Mouse (Mus musculus): ENCODE results near the gene Dgki. TPM values are rescaled to one million over a fixed set of nuclear protein-coding genes. Genes with fewer than 3 reads are reported as not detected.

The Dgki gene
- polyA plus RNA-seq, 1 experiment from 2014 or later, result 0.81 TPM

DNA sequence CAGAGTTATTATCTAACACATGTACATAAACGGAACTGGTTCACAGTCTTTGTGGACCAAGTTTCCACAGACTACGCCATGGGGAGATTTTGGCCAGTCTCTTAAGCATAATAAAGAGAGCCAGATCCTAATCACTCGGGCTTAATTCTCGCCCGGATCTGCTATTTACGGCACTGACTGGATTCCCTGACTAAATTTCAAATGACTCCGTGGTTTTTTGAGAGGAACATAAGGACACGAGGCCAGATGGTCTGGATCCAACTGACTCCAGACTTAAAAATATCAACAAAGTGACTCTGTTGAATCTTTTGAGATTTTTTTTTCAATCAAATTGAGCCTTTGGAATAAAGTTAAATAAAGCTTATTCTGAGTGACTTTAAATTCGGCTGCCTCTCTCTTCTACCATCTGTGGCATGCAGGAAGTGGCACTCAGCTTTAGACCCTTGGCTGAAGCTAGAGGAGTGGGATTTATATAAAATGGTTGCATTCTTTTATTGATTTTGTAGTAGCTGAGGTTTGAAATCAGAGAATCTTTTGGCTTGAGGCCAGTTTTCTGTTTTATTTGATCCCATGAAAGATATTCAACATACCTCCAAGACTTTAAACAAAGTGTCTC lies 227.5 kb downstream of the Dgki start:
- Histone ChIP-seq H3K36me3 (no peaks in the 10 kb centered on the region), H3K4me1 (no peaks in the 10 kb centered on the region), H3K4me2 (no peak overlapping the region), H3K27me3 (replicated peaks) (no peaks in the 10 kb centered on the region), H3K4me3 (replicated peaks) (no peak overlapping the region), H3K27ac (peak overlapping the region; percentile 12; the same call in 1 of the 2 replicates), H3K9ac (no peak overlapping the region), H3K9me3 (no peaks in the 10 kb centered on the region)
- ATAC-seq (ENCODE audit: insufficient read depth, low FRiP score, low read depth), result peak; percentile 39; the same call in 1 of the 2 replicates
- 43% methylated on average over 9 of the region's 9 CpGs for WGBS

DNA sequence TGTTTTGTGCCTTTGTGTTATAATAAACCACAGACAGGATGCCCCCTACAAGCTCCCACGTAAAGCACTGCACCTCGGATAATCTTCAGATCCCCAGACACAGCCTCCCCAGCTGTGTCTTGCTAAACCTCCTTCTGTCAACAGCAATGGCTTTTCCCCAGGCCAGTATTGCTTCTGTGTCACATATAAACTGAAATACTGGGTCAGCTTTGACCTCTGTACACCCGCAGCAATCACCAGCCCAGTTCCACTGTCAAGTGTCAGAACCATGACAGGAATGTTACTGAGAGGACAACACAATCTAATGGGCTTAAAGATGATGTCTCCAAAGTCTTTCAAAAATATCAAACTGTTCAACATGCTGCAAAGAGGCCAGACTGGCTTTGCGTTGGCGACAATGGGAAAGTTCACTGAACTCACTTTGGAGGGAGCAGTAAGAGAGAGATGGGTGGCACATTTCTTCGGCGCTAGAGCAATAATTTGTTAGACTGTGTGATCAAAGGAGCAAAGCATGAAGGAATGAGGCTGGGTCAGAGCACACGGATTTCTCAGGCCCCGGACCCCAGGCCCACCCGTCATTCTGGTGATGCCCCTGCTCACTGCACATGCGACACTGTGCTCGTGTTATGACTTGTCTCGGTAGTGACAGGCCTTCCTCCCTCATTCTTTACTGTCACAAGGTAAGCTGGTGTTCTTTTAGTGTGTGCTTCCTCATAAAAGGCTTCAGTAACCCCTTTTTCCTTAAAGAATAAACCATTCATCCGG lies 230.0 kb downstream of the Dgki start:
- no peaks in the 10 kb centered on the region for H3K4me1 ChIP-seq
- no peak for ATAC-seq (ENCODE audit: insufficient read depth, low FRiP score, low read depth)
- 61% methylated on average over 14 of the region's 14 CpGs for WGBS

DNA sequence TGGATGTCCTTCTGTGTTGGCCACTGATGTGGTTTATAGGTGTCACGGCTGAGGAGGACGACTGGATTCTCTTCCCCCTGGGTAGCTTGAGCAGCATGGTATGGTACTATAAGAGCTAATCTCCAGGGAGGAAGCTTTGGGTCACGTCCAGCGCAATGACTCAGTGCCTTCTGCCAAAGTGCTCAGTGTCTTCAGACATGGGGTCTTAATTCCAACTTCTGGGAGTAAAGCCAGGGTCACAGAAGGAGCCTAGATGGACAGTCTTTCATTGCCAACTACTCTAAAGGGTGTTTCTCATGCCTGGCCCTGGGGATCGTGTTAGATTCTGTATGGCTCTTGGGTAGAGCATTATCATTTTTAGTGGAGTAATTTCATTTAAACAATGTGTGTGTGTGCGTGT lies 231.2 kb downstream of the Dgki start:
- 79% methylated on average over 6 of the region's 6 CpGs for WGBS
- no peaks in the 10 kb centered on the region for H3K4me1 ChIP-seq
- no peak overlapping the region for H3K4me3 ChIP-seq (replicated peaks)
- no peak overlapping the region for H3K27ac ChIP-seq
- H3K36me3 ChIP-seq, result no peaks in the 10 kb centered on the region
- no peak overlapping the region for H3K9ac ChIP-seq
- ATAC-seq (ENCODE audit: insufficient read depth, low FRiP score, low read depth), result no peak
- no peaks in the 10 kb centered on the region for H3K9me3 ChIP-seq
- no peaks in the 10 kb centered on the region for H3K27me3 ChIP-seq (replicated peaks)
- no peak overlapping the region for H3K4me2 ChIP-seq

More for the DNA sequence above, 230.0 kb downstream of the Dgki start:
- no peak overlapping the region for H3K9ac ChIP-seq
- H3K9me3 ChIP-seq, result no peaks in the 10 kb centered on the region
- no peaks in the 10 kb centered on the region for H3K27me3 ChIP-seq (replicated peaks)
- no peak overlapping the region for H3K27ac ChIP-seq
- no peak overlapping the region for H3K4me2 ChIP-seq
- H3K4me3 ChIP-seq (replicated peaks), result no peak overlapping the region
- H3K36me3 ChIP-seq, result no peaks in the 10 kb centered on the region

DNA sequence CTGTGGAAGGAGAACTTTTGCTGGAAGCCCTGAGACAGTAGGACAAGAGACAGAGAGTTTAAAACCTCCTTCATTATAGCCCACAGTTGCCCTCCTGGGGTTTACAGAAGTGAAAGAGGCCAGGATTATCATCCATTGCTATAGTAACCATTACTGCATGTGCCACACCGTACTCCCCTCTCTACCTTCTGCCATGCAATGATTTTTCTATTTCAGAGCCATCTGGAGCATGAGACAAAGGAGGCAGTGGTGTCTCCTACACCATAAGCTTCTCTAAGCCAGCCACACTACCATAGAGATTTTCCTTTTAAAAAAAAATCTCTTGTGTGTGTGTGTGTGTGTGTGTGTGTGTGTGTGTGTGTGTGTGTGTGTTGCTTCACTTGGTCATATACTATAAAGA lies 232.6 kb downstream of the Dgki start:
- Histone ChIP-seq H3K9me3 (no peaks in the 10 kb centered on the region), H3K4me3 (replicated peaks) (no peak overlapping the region), H3K4me2 (no peak overlapping the region), H3K9ac (no peak overlapping the region), H3K27ac (no peak overlapping the region), H3K27me3 (replicated peaks) (no peaks in the 10 kb centered on the region), H3K4me1 (no peaks in the 10 kb centered on the region), H3K36me3 (no peaks in the 10 kb centered on the region)
- no peak for ATAC-seq (ENCODE audit: insufficient read depth, low FRiP score, low read depth)
- WGBS, result 72% methylated on average over 1 of the region's 1 CpGs

DNA sequence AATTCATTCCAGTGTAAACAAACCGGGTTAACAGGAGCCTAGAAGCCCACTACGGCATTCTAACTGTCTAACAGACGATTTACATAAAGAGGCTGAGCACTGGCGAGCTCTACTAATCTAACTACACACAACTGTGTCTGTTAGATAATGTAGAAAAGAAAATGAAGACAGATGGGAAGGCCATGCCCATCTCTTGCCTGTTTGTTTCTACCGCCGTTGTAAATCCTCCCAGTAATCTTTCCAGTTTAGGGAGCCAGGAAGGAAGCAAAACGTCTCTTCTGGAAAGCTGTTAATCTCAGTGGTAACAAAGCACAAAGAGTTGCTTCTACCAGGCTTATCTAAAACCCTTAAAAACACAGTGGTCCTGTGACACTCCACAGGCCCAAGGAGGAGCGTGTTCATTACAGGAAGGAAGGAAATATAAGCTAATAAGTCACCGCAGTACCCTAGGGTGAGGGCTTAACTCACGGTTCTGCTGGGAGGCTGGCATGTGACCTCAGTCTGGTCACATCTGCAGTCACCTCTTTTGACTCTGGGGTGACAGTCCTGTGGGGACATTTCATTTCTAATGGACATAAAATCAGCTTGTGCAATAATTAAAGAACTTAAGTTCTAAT lies 235.7 kb downstream of the Dgki start:
- Histone ChIP-seq H3K4me2 (no peak overlapping the region), H3K36me3 (no peaks in the 10 kb centered on the region), H3K4me1 (no peaks in the 10 kb centered on the region), H3K4me3 (replicated peaks) (no peak overlapping the region), H3K9me3 (no peaks in the 10 kb centered on the region), H3K27me3 (replicated peaks) (no peaks in the 10 kb centered on the region), H3K9ac (no peak overlapping the region), H3K27ac (peak overlapping the region; percentile 26; the same call in 1 of the 2 replicates)
- ATAC-seq (ENCODE audit: insufficient read depth, low FRiP score, low read depth), result peak; percentile 22; the same call in 1 of the 2 replicates
- 14% methylated on average over 10 of the region's 10 CpGs for WGBS

DNA sequence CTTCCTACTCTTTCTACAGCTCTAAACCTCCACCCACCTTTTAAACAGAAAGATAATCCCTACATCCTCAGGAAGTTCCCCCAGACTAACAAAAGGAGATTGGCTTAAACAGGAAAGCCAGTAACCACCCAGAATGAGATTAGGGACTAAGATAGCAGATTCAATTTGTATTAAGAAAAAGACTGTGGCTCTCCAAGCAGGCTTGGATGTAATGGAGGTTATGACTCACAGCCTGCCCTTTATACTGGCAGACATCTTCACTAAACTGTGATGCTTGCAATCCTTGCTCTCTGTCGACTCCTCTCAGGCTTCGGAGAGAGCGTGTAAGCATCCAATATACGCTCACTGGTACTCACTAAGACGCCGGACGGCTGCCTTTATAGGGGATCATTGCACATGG lies 236.7 kb downstream of the Dgki start:
- H3K9ac ChIP-seq, result no peak overlapping the region
- WGBS, result 89% methylated on average over 7 of the region's 7 CpGs
- no peak overlapping the region for H3K27ac ChIP-seq
- no peak overlapping the region for H3K4me3 ChIP-seq (replicated peaks)
- H3K4me2 ChIP-seq, result no peak overlapping the region
- H3K27me3 ChIP-seq (replicated peaks), result no peaks in the 10 kb centered on the region
- H3K4me1 ChIP-seq, result no peaks in the 10 kb centered on the region
- no peak for ATAC-seq (ENCODE audit: insufficient read depth, low FRiP score, low read depth)
- H3K9me3 ChIP-seq, result no peaks in the 10 kb centered on the region
- H3K36me3 ChIP-seq, result no peaks in the 10 kb centered on the region

DNA sequence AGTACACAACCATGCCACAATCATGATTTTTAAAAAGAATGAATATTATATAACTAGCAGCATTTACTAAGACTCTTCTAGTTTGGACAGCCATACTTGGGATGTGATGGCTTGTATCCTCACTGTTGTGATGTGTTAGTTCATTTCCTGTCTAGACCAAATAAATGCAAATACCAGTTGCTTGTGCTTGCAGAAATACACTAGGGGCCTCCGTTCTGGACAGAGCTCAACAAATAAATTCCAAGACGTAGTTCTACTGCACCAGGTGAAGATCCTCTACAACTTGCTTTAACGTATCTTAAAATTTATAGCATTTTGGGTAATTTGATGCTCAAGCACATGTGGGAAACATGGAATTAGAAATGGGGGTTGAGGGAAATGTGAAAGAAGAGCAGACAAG lies 239.9 kb downstream of the Dgki start:
- no peak overlapping the region for H3K4me2 ChIP-seq
- H3K9ac ChIP-seq, result no peak overlapping the region
- H3K27me3 ChIP-seq (replicated peaks), result no peaks in the 10 kb centered on the region
- 78% methylated on average over 3 of the region's 3 CpGs for WGBS
- H3K4me1 ChIP-seq, result no peaks in the 10 kb centered on the region
- H3K4me3 ChIP-seq (replicated peaks), result no peak overlapping the region
- no peaks in the 10 kb centered on the region for H3K9me3 ChIP-seq
- no peaks in the 10 kb centered on the region for H3K36me3 ChIP-seq
- H3K27ac ChIP-seq, result no peak overlapping the region
- ATAC-seq (ENCODE audit: insufficient read depth, low FRiP score, low read depth), result no peak

DNA sequence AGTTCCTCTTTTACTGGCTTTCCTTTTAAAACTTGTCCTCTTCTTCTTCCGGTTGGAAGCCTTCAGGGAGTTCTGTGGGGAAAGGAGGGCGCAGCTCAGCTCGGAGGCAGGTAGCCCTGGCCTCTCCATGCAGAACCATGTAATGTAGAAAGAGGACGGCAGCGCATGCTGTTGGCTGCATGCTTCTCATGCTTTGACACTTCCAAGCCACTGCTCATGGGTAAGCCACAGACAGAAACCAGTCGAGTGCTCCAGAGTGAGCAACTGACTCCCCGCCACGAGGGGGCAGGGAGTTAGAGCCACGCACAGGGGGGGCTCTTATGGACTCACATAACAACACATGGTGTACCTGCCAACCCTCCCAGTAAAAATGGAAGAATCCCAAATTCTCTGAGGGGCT lies 242.0 kb downstream of the Dgki start:
- no peaks in the 10 kb centered on the region for H3K27me3 ChIP-seq (replicated peaks)
- H3K27ac ChIP-seq, result no peak overlapping the region
- no peaks in the 10 kb centered on the region for H3K36me3 ChIP-seq
- H3K9me3 ChIP-seq, result no peaks in the 10 kb centered on the region
- no peaks in the 10 kb centered on the region for H3K4me1 ChIP-seq
- ATAC-seq (ENCODE audit: insufficient read depth, low FRiP score, low read depth), result no peak
- H3K4me3 ChIP-seq (replicated peaks), result no peak overlapping the region
- no peak overlapping the region for H3K9ac ChIP-seq
- 85% methylated on average over 9 of the region's 9 CpGs for WGBS
- no peak overlapping the region for H3K4me2 ChIP-seq

DNA sequence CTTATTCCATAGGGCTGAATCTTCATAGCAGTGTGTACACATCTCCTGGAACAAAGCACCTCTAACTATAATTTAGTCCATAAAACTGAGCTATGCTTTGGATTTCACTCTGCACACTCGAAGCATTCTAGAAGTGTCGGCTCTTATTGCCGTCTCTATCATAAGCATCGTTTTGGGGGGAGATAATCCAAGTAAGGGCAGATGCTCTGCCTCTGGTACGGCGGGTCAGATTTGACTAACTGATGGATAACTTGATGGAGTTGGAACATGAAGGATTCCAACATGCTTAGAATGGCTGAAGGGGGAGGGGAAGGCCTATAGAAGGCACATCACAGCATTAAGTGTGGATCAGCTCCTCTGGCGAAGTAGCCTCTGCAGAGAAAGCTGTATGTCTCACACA lies 242.4 kb downstream of the Dgki start:
- H3K4me1 ChIP-seq, result no peaks in the 10 kb centered on the region
- H3K36me3 ChIP-seq, result no peaks in the 10 kb centered on the region
- no peak overlapping the region for H3K4me2 ChIP-seq
- no peaks in the 10 kb centered on the region for H3K9me3 ChIP-seq
- 92% methylated on average over 7 of the region's 7 CpGs for WGBS
- H3K9ac ChIP-seq, result no peak overlapping the region
- no peak overlapping the region for H3K4me3 ChIP-seq (replicated peaks)
- H3K27me3 ChIP-seq (replicated peaks), result no peaks in the 10 kb centered on the region
- no peak for ATAC-seq (ENCODE audit: insufficient read depth, low FRiP score, low read depth)
- no peak overlapping the region for H3K27ac ChIP-seq

DNA sequence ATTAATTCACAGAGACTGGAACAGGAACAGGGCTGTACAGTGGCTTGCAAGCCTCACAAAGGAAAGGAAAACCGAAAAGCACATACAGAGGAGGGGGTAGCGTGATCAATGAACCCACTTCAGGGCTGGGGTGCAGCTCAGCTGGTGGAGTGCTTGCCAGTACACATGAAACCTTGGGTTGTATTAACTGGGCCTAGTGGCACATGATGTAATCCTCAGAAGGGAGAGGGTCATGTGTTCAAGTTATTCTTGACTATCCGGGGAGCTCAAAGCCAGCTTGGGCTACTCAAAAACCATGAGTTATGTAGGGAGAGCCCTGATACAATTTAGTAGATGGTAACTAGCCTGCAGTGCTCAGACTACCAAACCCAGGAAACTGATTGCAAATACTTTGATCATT lies 244.3 kb downstream of the Dgki start:
- H3K27me3 ChIP-seq (replicated peaks), result no peaks in the 10 kb centered on the region
- H3K9ac ChIP-seq, result no peak overlapping the region
- no peak for ATAC-seq (ENCODE audit: insufficient read depth, low FRiP score, low read depth)
- H3K4me2 ChIP-seq, result no peak overlapping the region
- H3K27ac ChIP-seq, result no peak overlapping the region
- H3K4me3 ChIP-seq (replicated peaks), result no peak overlapping the region
- H3K9me3 ChIP-seq, result no peaks in the 10 kb centered on the region
- no peaks in the 10 kb centered on the region for H3K4me1 ChIP-seq
- WGBS, result 79% methylated on average over 3 of the region's 3 CpGs
- no peaks in the 10 kb centered on the region for H3K36me3 ChIP-seq

DNA sequence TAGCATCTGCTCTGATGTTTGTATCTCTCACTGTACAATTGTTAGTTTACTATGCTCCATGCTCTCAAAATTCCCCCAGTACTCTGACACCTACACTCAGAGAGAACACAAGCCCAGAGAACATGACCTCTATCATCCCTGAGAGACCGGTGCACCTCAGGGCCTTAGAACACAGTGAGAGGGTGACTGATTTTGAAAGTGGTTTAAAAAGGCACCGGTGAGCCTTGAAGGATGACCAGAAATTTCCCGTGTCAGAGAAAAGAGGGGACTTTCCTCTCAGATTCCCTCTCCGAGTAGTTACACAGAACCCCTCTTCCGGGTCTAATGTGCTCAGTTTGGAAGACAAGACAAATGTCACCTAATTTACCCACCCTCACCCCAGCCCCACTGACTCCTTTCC lies 244.9 kb downstream of the Dgki start:
- Histone ChIP-seq H3K4me3 (replicated peaks) (no peak overlapping the region), H3K36me3 (no peaks in the 10 kb centered on the region), H3K9me3 (no peaks in the 10 kb centered on the region), H3K4me2 (no peak overlapping the region), H3K4me1 (no peaks in the 10 kb centered on the region), H3K9ac (no peak overlapping the region), H3K27ac (no peak overlapping the region), H3K27me3 (replicated peaks) (no peaks in the 10 kb centered on the region)
- no peak for ATAC-seq (ENCODE audit: insufficient read depth, low FRiP score, low read depth)
- WGBS, result 72% methylated on average over 5 of the region's 5 CpGs

DNA sequence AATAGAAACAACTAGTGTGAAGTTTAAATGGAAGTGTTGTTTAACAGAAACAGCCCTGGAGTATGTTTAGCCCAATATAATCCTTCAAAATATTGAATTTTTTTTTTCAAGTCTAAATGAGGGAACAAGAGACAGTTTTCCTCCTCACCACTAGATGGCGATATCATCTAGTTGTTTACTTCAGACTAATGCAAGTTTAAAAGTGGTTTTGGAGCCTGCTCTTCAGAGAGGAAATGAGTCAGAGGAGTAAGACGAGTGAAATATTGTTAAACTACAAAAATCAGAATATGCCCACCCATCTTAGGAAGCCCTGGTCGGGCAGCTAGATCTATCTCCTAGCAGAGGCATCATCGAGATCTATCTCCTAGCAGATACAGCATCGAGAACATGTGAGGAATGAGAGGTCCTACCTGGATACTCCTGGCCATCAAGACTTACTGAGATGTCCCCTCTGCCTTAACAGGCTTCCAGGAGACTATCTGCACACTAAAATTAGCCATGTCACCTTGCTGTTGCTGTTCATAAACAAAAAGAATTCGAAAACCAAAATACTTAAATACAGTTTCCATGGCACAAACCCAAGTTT lies 245.5 kb downstream of the Dgki start:
- WGBS, result 38% methylated on average over 6 of the region's 6 CpGs
- Histone ChIP-seq H3K9me3 (no peaks in the 10 kb centered on the region), H3K27me3 (replicated peaks) (no peaks in the 10 kb centered on the region), H3K4me1 (no peaks in the 10 kb centered on the region), H3K4me3 (replicated peaks) (no peak overlapping the region), H3K4me2 (no peak overlapping the region), H3K36me3 (no peaks in the 10 kb centered on the region), H3K9ac (no peak overlapping the region), H3K27ac (no peak overlapping the region)
- no peak for ATAC-seq (ENCODE audit: insufficient read depth, low FRiP score, low read depth)
